Mouse (Mus musculus) limb, embryonic 10.5 days (tissue): ENCODE measurements around the gene Ell. TPM values are rescaled to one million over a fixed set of nuclear protein-coding genes. Genes with fewer than 3 reads are reported as not detected.
A peak's percentile ranks its signal among the peaks of the same experiment; 100 is the strongest.

Experiments
- DNase-seq: peaks from one replicate; pipeline ENCODE4 v3.0.0-alpha.2; 2017; ENCODE audit warnings: low spot score
- H3K27ac ChIP-seq: fragments of 300-500 bp; sonication (generic); 2 replicates; pipeline ENCODE4 v1.5.1; 2016; ENCODE audit warnings: mild to moderate bottlenecking
- H3K27me3 ChIP-seq: fragments of 300-500 bp; sonication (generic); 2 replicates; pipeline ENCODE4 v1.6.1; 2016; ENCODE audit warnings: low read depth, mild to moderate bottlenecking; ENCODE audit not compliant: poor library complexity, severe bottlenecking
- H3K36me3 ChIP-seq: fragments of 300-500 bp; sonication (generic); 2 replicates; pipeline ENCODE4 v1.6.1; 2016; ENCODE audit warnings: mild to moderate bottlenecking, moderate library complexity
- H3K4me1 ChIP-seq: fragments of 300-500 bp; sonication (generic); 2 replicates; pipeline ENCODE4 v1.6.1; 2016
- H3K4me3 ChIP-seq: fragments of 300-500 bp; sonication (generic); 2 replicates; pipeline ENCODE4 v1.5.1; 2016; ENCODE audit warnings: mild to moderate bottlenecking, moderate library complexity
- H3K9me3 ChIP-seq: fragments of 300-500 bp; sonication (generic); replicated peaks from 2 replicates; pipeline ENCODE4 v1.6.1; 2016; ENCODE audit warnings: mild to moderate bottlenecking
- WGBS: fragments of 180-500 bp; shearing (Covaris S2); methylation state at CpG from one replicate; pipeline ENCODE4 v1.1.7; 2016; 5-methylcytosine and 5-hydroxymethylcytosine counted together
- polyA plus RNA-seq: library from polyadenylated mRNA; unstranded; fragments of >200 nt; fragmentation: Nextera tagmentation; extraction: Ambion mirVana; gene quantifications from 2 replicates; pipeline ENCODE4 v1.2.1, GENCODE M21; 2016

Ell gene
- polyA plus RNA-seq, 1 experiment from 2014 or later: 26.1 TPM

DNA sequence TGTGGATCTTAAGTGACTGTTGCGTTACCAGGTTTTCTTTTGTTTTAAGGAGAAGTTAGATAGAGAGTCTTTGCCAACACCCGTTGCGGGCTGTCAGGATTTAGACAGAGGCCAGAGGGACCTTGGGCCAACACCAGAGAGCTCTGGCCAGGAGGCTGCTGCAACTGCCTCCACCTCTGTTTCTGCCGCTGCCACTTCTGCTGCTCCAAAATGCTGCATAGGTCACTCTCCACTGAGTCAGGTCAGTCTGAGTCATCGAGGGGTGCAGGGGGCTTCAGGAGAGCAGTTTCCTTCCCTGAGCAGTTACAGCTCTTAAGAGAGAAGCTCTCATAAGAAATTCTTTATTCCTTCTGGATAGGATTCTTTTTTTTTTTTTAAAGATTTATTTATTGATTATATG, 87.8 kb downstream of the Ell start:
- Histone ChIP-seq H3K36me3 (no peaks in the 10 kb centered on the region), H3K27ac (no peak overlapping the region), H3K9me3 (no peaks in the 10 kb centered on the region), H3K4me1 (peaks cover 37% of the 10 kb centered on the region), H3K27me3 (peaks cover 28% of the 10 kb centered on the region), H3K4me3 (no peak overlapping the region)
- DNase-seq: no peak
- 94% methylated on average over 5 of the region's 5 CpGs for WGBS

DNA sequence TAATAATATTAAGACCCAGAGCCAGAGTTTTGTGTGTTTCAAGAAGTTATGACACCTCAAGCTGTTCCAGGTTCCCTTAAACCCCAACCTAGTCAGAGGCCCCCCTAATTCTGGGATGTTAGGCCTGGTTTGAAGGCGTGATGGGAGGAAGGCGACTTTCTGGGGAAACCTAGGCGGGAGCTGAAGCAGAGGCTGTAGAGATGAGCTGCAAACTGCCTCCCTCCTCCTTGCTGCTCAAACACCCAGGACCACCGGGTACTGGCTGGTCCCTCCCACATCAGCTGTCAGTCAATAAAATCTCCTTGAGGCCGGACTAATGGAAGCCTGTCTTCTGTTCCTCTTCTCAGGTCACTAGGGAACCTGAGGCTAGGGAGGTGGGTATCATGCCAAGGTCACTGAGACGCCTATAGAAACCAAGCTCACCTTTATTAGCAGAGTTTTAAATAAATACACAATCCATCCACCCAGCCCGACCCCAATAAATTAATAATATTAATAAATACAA, 89.8 kb downstream of the Ell start:
- Histone ChIP-seq H3K4me1 (peaks cover 42% of the 10 kb centered on the region), H3K36me3 (no peaks in the 10 kb centered on the region), H3K27me3 (peaks cover 35% of the 10 kb centered on the region), H3K9me3 (no peaks in the 10 kb centered on the region), H3K27ac (peak overlapping the region; percentile 83; the same call in 1 of the 2 replicates), H3K4me3 (peak overlapping the region; percentile 65)
- DNase-seq: no peak
- WGBS: 57% methylated on average over 7 of the region's 7 CpGs

- peak; percentile 96 for DNase-seq
- Histone ChIP-seq H3K4me3 (peak overlapping the region; percentile 65), H3K36me3 (no peaks in the 10 kb centered on the region), H3K4me1 (peaks cover 42% of the 10 kb centered on the region), H3K9me3 (no peaks in the 10 kb centered on the region), H3K27me3 (peaks cover 36% of the 10 kb centered on the region), H3K27ac (peak overlapping the region; percentile 83)
- 1% methylated on average over 60 of the region's 60 CpGs for WGBS
These were observed 90.6 kb downstream of the Ell start for GRCm38 (mm10) chr8:70629574-70630531.

DNA sequence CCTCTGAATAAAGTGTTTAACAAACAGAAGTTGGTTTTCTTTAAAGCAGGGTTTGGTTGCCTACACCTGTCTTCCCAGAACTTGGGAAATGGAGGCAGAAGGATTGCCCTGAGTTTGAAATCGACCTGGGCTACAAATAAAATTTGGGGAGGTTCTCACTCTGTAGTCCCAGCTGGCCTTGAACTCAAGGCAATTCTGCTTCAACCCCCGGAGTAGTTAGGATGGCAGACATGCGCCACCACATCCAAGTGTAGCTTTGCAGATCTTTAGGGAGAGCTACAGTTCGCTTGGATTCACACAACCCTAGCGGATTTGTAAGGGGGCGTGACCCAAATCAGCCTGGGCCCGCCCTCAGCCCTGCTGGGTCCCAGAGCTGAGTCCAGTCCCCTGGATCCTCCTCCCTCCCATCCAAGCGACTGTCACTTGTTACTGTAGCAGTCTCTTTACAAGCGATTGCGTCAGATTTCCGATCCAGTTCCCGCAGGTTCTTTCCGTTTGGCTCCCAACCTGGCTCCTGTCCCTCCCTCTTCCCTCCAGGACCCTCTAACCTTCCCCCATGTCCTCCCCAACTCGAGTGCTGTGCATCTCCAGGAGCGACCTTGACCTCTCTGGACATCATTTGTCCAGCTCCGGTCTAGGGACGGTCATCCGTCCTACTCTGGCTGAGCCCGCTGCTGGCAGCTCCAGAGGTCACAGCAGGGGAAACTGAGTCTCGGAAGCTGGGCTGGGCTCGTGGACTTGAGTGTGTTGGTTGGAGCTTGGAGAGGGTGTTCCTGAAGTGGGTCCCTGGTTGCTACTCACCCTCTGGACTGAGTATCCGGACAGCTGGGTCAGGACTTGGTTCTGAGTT, 91.5 kb downstream of the Ell start:
- 11% methylated on average over 22 of the region's 22 CpGs for WGBS
- Histone ChIP-seq H3K4me3 (peak overlapping the region; percentile 65; the same call in 1 of the 2 replicates), H3K27ac (no peak overlapping the region), H3K4me1 (peaks cover 34% of the 10 kb centered on the region), H3K27me3 (peaks cover 36% of the 10 kb centered on the region), H3K9me3 (no peaks in the 10 kb centered on the region), H3K36me3 (no peaks in the 10 kb centered on the region)
- DNase-seq: no peak

GRCm38 (mm10) chr8:70631436-70631835, 92.2 kb downstream of the Ell start:
- H3K36me3 ChIP-seq: no peaks in the 10 kb centered on the region
- no peak overlapping the region for H3K27ac ChIP-seq
- peaks cover 36% of the 10 kb centered on the region for H3K27me3 ChIP-seq
- H3K9me3 ChIP-seq: no peaks in the 10 kb centered on the region
- DNase-seq: no peak
- peaks cover 34% of the 10 kb centered on the region for H3K4me1 ChIP-seq
- WGBS: 17% methylated on average over 24 of the region's 24 CpGs
- H3K4me3 ChIP-seq: 0 out of 2 replicates have a peak overlapping the region, but pooled peaks have one; percentile 6

DNA sequence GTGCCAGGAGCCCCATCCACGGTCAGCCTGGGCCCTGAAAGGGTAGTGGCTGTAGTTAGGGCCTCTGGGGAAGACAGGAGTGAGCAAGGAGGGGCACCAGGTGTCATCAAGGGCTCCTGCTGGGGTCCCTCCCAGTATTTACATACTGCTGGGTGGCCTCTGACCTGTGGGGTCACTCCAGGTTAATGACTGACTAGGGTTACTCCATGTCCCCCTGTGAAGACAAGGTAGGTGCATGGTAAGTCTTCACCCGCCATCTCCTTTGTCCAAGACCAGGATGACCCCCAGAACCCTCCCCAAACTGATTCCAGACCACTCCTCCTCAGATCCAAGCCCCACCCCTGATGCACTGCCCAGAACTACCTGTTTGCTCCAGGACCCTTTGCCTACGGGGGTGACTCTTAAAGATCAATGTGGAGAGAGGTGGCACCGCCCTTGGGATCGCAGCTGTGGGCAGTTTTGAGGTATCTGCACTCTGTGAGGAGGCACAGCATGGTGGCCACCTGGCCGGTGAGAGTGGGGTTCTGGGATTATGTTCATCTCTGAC, 93.2 kb downstream of the Ell start, which contains the start of gene Gdf15:
Gdf15 (minus strand) TSS at position 111 of the 547 bp plus-strand sequence.
- no peak for DNase-seq
- 70% methylated on average over 6 of the region's 6 CpGs for WGBS
- Histone ChIP-seq H3K4me3 (0 out of 2 replicates have a peak within 1 kb of the TSS, but pooled peaks have one; percentile 6), H3K27me3 (peaks cover 36% of the 10 kb centered on the region), H3K36me3 (no peaks in the 10 kb centered on the region), H3K9me3 (no peaks in the 10 kb centered on the region), H3K27ac (no peak within 1 kb of the TSS), H3K4me1 (peaks cover 43% of the 10 kb centered on the region)

DNA sequence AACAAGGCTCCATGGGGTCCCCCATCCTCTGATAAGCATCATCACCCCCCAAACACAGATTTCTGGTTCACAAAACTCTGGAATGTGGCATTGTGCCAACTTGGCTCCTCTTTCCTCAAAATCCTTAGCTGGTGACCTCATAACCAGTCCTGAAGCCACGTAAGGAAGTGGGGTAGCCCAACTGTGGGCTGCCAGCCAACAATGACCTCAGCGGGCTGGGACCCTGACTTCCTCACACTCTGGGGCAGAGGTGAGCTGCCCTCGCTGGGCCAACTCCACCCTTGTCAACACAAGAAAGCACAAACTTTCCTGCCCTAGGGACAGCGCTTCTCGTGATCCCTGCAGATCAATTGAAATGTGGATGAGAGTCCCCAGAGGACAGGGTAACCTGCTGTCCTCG, 94.8 kb downstream of the Ell start:
- H3K36me3 ChIP-seq: no peaks in the 10 kb centered on the region
- no peak overlapping the region for H3K4me3 ChIP-seq
- H3K4me1 ChIP-seq: peaks cover 47% of the 10 kb centered on the region
- peaks cover 36% of the 10 kb centered on the region for H3K27me3 ChIP-seq
- H3K9me3 ChIP-seq: no peaks in the 10 kb centered on the region
- WGBS: 75% methylated on average over 6 of the region's 6 CpGs
- DNase-seq: no peak
- no peak overlapping the region for H3K27ac ChIP-seq

DNA sequence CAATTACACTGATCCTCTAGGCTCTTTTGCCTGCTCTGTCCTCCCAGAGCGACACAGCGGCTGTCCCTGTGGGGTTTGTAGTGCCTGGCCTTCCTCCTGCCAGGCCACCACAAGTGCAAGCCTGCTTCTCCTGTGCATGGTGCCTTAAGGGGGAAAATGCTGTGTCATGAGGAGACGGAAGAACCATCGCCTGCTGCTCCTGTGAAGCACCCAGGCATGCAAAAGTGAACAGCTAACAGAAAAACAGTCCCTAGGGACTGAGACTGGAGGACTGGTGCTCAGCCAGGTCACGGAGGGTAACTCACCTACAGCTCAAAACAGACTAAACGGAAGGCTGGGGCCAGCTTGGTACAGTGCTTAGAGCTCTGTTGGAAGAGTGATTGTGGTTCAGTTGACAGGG, 96.3 kb downstream of the Ell start:
- Histone ChIP-seq H3K4me1 (peaks cover 32% of the 10 kb centered on the region), H3K27ac (0 out of 2 replicates have a peak overlapping the region, but pooled peaks have one; percentile 16), H3K36me3 (no peaks in the 10 kb centered on the region), H3K4me3 (no peak overlapping the region), H3K27me3 (peaks cover 36% of the 10 kb centered on the region), H3K9me3 (no peaks in the 10 kb centered on the region)
- no peak for DNase-seq
- 80% methylated on average over 6 of the region's 6 CpGs for WGBS

DNA sequence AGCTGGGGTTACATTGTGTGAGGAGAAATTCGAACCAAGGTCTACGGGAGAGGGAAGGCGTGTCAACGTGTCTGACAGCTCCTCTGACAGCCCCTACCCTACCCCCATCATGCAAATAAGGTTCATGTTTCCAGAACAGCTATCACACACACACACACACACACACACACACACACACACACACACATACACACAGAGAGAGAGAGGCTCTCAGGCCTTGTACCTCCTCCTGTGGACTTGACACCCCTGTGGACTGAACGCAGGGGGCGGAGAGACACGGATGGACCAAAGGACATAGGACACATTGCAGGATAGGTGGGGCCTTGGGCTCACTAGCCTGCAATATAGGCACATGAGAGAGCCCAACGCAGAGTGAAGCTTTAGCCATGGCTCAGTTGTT, 97.6 kb downstream of the Ell start:
- Histone ChIP-seq H3K9me3 (no peaks in the 10 kb centered on the region), H3K27ac (no peak overlapping the region), H3K36me3 (no peaks in the 10 kb centered on the region), H3K27me3 (peaks cover 23% of the 10 kb centered on the region), H3K4me3 (no peak overlapping the region), H3K4me1 (peaks cover 19% of the 10 kb centered on the region)
- WGBS: 63% methylated on average over 8 of the region's 8 CpGs
- DNase-seq: no peak

DNA sequence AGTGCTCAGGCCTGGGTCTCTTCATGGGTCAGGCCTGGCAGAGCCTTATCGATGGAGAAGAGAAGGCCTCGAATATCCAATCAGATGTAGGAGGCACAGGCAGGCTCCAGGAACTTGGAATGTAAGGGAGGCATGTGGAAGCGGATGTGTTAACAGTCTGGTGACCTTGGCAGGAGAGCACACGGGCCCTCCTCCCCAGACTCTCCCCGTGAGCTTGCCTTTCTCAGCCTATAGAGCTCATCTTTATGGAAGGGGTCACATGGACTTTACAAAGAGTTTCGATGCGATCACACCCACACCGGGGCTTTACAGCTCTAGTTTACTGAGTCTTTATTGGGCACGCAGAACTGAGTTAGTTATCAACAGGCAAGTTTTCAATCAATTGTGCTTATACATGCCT, 99.5 kb downstream of the Ell start:
- Histone ChIP-seq H3K36me3 (no peaks in the 10 kb centered on the region), H3K27ac (no peak overlapping the region), H3K4me3 (no peak overlapping the region), H3K27me3 (0 out of 2 replicates have a peak, but pooled peaks cover 4% of the 10 kb centered on the region), H3K4me1 (peaks cover 13% of the 10 kb centered on the region), H3K9me3 (no peaks in the 10 kb centered on the region)
- no peak for DNase-seq
- 83% methylated on average over 9 of the region's 9 CpGs for WGBS
